Mouse (Mus musculus): ENCODE results near the gene Utrn.
A peak's percentile ranks its signal among the peaks of the same experiment; 100 is the strongest.

Gene Utrn

DNA sequence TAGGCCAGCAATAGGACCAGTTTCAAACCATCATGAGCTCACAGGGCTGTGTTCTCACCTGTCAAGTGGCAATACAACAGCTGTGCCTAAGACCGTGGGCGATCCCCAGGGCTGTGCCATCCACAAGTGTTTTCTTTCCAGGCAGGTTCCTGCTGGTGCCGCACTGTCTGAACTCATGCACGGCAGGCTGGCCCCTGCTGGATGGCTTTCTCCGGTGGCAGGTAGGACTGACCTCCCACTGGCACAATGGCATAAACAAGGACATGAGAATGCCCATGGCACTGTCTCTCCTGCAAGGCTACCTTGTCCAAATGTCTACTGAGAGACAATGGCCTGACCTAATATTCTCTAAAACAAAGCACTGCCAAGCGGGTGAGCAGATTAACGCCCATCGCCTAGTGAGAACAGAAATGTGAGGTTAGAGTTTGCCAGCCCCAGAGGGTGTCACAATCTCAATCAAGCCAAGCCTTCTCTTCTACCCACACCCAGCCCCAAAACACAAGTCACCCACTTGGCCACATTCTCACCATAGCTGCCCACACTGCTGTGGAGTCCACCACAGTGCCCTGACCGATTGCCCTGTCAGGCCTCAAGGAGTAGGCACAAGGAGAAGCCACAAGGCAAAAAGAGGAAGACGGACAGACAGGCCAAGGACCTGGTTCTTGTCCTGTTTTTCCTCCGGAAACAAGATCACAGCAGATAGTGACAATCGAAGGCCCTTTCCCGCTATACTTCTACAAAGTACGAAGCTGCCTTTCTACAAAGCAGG, 32.9 kb downstream of the Utrn start:
- no peak for DNase-seq (ENCODE audit: low spot score)

DNA sequence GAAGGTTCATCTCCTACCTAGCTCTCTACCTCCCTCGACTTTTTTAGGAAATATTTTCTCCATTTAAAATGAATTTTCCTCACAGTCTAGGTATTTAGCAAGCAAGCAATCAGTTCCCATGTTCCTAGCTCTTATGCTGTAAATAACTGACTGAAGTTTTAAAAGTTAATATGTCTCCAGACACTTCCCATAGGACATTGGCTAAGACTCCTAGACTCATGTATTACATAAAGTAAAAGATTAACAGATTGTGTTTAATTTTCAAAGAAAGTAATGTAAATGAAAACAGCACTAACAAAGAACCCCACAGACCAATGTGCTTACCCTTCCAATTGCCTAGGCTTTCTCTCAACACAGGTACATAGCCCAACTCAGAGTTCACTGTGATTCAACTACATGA, 35.0 kb downstream of the Utrn start:
- DNase-seq (ENCODE audit: low spot score) = no peak

DNA sequence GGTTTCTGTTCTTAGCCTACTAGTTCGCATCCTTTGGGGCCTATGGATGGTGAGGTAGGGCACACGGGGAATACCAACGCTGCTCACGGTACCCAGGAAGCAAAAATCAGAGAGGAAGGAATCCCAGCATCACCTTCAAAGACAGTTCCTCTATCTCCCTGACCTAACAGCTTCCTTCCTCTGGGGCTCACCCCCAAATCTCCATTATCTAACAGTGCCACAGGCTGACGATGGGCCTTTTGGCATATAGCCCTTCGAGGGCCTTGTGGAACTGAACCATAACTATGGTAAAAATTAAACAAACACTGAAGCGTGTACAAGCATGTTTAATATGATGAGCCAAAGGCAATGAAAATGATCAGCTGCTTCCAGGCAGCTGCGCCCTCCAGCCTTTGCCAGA, 37.0 kb downstream of the Utrn start:
- no peak for DNase-seq (ENCODE audit: low spot score)

DNA sequence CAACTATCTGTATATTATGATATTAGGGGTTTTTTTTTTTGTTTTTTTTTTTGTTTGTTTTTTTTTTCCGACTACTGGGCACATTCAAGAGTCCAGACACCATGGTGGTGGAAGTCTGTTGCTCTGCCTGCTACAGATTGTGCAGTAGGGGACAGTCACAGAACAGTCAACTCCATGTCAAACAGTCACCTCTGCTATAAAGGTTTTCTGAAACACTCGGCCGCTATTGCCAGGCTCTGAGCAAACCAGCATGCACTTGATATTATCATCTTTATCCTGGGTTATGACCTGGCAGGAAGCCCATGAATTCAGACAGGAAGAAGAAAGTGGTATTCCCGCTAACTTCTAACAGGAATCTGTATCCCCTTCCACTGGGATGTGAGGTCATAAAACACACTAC, 41.4 kb downstream of the Utrn start:
- DNase-seq (ENCODE audit: low spot score) = no peak

DNA sequence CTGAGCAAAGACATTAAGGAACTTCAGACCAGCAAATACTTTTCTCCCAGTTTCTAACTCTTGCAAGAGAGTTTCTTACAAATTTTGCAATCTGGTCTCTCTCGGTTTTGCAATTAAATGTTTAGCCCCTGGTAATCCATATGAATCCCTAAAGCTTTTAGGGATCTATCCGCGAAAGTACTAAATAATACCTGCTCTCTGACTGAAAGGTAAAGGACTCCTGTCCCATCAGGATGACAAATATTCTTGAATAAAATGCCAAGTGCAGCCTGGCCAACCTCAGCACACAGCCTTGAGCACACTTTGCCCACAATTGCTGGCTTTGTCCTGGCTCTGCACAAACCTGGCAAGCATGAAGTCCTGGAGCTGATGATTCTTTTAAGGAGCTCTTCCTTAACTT, 41.9 kb downstream of the Utrn start:
- no peak for DNase-seq (ENCODE audit: low spot score)

DNA sequence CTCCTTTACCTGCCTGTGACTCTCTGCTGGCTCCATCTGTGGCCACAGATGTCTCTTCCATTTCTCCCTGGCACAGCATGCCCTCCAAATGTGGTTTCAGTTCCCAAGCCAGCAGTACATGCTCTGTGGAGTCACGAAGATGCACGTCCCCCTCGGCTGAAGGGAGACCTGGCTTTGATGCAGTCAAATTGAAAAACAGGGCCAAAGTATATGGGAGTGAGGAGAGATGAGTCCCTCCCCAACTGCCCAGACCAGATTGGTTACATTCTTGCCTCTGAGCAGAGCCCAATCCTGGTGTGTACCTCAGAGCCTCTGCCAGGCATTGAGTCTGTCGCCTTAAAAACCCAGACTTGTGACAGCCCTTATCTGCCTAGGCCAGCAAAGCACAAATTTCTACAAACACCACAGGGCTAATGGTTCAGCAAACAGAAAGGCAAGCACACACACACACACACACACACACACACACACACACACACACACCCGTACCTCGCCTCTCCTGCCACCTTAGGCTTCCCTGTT, 42.3 kb downstream of the Utrn start:
- no peak for DNase-seq (ENCODE audit: low spot score)

DNA sequence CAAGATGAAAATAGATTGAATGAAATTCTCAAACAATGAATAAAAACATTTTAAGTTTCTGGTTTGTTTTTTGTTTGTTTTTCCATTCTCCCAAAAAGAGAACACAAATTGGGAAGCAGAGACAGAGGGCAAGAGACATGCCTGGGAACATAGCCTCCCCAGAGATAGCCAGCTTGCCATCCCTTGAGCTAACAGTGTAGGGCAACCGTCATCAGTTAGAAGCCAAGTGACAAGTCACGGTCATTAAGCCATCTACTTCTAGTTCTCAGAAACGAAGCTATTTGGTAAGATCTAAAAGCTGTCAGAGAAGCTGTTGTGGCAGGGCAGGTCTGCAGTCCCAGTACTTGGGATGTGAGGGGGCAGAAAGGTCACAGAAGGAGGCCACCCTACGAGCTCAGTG, 44.8 kb downstream of the Utrn start:
- no peak for DNase-seq (ENCODE audit: low spot score)

DNA sequence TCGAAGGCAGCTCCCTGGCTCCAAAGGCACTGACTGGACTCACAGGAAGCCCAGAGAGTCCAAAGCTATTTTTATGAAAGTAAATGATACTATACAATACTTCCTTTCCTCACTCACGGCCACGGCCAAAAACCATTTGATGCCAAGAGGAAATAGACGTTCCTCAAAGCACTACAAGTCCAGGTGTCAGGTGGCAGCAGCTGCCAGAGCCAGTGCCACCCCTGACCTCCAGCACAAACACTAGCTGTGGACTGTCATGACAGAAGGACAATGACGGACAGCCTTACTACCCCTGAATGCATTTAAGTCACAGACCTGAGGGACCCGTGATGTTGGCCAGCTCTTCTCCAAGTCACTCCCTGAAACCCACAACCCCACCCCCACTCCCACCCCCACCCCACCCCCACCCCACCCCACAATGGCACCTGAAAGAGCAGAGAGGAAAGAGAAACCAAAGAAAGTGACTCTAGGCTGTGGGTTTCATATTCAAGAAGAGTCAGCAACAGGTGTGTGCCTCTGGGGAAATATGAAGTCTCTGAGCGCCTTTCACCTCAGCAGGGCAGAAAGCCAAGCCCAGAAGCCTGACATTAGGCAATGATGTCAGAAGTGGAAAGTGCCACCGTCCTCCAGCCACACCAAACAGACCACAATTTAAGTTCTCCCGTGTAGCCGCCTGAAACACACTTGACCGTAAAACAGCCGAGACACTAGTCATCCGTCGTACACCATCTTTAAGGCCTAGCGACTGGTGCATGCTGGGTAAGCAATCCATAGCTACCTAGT, 45.5 kb downstream of the Utrn start:
- DNase-seq (ENCODE audit: low spot score) = no peak

DNA sequence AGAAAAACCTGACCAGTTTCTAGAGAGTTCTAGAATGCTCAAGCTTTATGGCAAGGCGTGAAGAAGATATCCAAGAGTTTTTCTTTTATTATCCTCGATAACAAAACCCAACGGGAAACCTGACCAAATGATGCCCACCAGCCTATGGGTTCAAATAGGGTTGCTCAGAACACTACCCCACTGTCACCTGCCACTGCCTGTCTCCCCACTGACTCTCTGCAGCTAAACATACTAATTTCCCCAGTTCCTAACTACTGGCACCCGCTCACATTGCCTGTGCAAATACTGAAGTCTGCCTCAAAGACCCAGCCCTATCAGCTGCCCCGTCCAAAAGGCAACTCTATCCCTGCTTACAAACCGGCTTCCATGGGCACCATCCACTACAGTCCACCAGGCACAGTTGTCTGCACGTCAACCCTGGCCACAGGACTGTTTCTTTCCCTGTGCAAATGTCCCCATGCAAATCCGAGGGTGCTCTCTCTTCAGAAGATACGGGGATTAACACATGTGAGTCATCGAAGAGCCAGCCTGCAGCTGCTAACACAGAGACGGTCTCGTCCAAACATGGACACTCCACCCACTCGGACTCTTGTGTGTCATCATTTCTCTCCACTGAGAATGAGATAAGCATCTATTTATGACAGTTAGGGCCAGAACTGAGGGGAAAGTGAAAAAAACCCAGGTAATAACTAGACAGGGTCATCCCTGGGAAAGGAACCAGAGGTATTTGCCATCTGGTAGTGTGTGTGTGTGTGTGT, 48.0 kb downstream of the Utrn start:
- DNase-seq (ENCODE audit: low spot score) = no peak

DNA sequence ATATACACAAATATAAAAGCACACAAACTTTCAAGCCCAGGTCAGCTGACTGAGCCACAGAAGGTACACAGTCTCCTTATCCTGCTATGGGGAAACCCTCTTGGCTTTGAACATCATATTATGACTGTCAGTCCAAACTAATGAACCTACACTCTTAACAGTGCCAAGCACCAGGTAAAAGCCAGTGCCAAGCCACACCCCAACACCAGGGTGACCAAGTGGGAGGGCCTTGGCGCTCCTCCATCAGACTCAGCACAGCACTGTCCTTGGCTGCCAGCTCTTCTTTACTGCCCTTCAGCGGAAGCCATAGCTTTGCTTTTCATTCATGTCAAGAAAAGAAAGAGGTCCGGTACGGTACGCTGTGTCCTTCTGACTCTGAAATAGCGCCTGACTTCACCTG, 51.8 kb downstream of the Utrn start:
- peak; percentile 68 for DNase-seq (ENCODE audit: low spot score)

DNA sequence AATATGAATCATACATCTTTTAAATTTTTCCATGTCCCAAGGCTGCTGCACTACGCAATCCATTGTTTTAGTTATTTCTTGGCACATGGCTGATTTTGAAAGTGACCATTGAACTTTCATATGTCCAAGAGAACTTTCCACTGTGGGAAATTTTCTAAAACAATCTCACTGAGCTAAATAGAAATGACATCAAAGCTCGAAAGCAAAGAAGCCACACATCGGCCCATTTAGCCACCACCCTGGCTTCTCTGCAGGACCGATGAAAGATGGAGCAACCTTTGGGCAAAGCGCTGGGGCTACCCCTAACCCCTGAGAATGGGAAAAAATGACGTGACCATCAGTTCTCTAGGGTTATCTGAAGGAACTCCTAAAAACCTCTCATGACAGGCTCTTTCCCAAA, 52.6 kb downstream of the Utrn start:
- DNase-seq (ENCODE audit: low spot score) = no peak

DNA sequence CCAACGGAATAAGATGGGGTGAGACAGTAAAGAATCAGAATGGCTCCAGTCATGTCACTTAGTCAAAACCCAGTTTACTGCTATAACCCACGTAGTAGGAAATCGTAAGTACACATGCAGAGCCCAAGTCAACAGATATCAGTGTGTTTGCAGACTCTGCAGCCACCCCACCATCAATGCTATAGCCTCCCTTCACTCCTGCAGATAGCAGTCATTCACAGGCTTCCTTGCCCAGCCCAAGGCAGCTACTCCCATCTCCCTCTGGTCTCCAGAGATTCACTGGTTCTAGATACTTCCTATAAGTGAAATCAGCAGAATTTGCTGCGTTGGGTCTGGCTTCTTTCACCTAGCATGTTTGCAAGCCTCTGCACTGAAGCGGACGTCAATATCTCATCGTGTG, 54.8 kb downstream of the Utrn start:
- no peak for DNase-seq (ENCODE audit: low spot score)

DNA sequence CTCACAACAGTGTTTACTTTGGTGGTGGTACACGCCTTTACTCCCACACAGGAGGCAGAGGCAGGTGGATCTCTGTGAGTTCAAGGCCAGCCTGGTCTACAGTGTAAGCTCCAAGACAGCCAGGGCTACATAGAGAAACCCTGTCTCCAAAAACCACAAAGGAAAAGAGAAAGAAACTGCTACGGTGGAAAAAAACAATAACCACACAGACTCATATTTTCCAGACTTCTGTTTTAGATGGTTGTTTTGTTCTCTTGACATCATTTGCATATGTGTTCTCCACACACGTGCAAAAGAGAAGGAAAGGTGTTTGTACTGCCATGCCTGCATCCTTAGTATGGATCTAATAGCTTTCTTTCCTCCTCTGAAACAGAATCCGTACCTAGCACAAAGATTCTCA, 55.3 kb downstream of the Utrn start:
- DNase-seq (ENCODE audit: low spot score) = no peak

DNA sequence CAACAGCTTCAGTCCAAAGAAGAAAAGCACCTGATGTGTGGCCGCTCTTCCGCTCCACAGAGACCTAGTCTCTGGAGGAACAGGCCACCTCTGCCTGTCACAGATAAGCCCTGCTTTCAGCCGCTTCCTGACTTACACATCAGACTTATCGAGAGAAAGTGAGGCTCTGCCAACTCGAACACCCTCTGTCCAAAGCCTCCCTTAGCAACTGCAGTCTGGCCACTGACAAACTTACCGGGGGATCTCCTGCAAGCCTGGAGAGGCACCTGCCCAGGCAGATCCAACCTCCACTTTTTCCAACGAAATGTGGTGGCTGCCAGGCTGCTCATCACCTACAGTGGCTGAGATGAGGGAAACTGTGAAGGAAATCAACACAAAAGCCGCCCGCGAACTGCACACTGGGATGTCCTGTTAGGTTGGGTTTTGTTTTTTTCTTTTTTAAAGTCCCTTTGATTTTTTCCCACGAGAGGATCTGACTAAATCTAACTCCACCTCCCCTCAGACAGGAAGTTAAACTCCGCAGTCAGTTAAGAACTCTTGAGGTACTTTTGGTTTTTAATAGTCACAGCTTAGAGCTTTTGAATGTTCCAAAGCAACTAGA, 55.9 kb downstream of the Utrn start:
- no peak for DNase-seq (ENCODE audit: low spot score)

DNA sequence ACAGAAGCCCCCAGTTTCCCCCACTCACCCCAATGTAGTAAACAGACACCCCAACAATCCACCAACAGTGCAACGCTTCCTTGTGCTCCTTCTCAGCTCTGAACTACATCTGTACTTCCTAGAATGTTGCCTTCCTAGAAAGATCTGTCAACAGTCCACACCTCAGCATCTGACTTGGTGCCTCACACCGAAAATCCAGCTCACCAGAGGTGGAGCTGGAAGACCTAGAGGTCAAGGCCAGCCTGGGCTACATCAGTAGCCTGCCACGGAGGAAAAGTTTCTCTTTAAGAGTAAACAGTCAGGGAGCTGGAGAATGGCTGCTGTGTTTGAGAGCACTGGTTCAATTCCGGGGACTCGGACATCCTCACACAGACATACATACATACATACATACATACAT, 56.5 kb downstream of the Utrn start:
- DNase-seq (ENCODE audit: low spot score) = no peak

DNA sequence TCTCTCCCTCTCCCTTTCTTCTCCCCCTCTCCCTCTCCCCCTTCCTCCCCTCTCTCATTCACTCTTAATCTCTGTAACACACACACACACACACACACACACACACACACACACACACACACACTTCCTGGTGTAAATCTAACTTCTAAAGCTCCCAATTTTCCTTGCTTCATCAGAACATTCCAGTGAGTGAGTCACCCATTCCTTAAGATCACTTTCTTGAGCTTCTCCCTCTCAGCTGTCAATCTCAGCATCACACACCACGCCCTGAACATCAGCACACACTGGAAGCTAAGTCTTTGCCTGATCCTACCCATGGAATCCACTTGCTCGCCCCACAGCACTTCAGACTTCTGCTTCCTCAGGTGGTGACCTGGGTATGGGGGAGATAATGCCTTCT, 58.3 kb downstream of the Utrn start:
- DNase-seq (ENCODE audit: low spot score) = no peak

DNA sequence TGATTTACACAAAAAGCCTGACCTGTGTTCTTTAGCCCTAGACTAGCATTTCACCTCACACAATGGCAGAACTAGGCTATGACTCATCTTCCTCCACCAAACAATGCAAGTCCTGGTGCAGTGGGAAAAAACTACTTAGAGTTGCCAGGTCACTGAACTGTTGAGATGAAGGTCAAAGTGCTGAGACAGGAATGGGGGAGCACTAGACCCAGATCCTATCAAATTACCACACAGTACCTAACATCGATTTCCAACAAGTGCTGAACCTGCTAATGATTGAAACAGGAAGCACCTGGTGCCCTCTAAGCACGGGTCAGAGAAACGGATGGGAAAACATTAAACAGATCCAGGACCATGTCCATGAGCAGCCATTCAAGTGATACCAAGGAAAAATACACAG, 59.5 kb downstream of the Utrn start:
- no peak for DNase-seq (ENCODE audit: low spot score)

DNA sequence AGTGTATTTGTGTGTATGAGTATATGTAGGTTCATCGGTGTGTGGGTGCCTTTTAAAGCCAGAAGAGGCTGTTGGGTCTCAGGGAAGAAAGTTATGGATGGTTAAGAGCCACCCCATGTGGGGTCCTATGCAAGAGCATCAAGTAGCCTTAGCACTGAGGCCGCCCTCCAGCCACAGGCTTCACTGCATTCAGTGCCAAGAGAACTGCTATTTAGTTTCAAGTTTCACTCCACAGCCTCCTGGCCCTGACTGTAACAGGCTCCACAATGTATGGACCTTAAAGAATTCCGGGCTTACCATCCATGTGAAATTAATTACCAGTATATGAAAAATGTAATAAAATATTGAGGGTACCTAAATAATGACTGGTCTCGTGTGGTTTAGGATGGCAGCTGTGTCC, 60.7 kb downstream of the Utrn start:
- no peak for DNase-seq (ENCODE audit: low spot score)

DNA sequence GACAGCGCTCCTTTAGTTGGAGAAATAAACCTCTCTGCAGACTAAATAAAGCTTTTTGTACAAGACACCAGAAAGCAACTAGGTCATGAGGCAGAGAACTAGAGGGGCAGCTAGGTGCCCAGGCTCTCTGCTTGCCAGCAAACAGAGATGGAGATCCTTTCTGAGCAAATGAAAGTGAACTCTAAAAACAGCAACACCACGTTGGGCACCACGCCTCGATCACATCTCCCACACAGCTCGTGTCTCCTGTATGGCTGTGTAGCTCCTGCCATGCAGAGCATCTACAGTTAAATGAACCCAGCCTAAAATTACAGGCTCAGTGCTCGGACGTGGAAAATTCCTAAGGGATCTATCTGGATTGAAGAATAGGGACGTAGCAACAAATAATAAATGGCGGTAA, 61.5 kb downstream of the Utrn start:
- DNase-seq (ENCODE audit: low spot score) = no peak

DNA sequence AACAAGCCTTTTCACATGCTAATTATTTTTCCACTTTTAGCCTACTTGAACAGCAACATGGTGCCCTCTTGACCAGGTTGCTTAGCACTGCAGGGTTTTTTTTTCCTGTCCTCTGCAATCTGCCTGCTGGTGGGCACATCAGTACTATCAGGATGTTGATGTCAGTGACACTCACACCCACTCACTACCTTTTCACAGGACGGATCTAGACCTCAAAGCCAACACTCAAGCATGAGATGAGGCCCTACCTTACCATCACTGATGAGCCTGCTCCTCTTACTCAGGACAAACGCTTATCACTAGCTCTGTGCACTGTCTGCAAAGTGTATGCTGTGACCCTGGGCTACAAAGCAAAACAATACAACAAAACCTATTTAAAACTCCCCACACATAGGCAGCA, 63.3 kb downstream of the Utrn start:
- no peak for DNase-seq (ENCODE audit: low spot score)

DNA sequence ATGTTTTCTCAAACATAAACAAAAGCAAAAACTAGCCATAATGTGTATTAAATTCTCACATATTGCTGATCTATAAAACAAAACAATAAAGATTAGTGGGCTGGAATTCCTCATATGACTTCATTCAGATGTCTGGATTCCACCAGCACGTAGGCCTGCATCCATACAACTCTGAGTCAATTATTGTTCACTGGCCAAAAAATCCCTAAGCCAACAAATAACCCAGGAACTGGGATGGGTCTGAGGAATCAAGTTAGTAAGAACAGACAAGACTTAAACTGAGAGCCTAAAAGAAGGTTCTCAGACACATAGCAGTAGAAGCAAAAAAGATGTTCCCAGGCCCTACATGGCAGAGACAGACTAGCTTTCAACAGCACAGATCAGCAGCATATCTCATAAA, 65.2 kb downstream of the Utrn start:
- DNase-seq (ENCODE audit: low spot score) = no peak

DNA sequence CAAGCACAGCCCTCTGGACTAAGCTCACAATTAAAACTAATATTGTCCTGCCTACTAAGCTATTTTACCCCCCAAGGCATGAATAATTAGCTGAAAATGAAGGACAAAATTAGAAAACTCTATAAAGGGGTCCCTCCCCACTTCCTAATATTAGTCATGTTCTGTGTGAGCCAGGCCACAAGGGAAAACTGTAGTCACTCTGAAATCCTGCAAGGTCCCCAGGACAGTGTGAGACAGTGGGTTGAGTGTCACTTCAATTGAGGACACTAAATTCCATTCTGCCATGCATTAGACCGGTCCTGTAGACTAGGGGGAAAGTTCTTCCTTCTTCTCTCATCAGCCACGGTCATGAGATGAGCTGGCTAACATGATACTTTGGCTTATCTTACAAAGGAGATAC, 69.7 kb downstream of the Utrn start:
- no peak for DNase-seq (ENCODE audit: low spot score)

Data from ovary, adult 18-20 months (tissue).